Mouse (Mus musculus) neural tube, embryonic 15.5 days (tissue): ENCODE data around the gene Gm5269. TPM values are rescaled to one million over a fixed set of nuclear protein-coding genes. Genes with fewer than 3 reads are reported as not detected.

Experiments used
- ATAC-seq: fragments of 200-750 bp; cut with Nextera tagmentation; 2 replicates; pipeline ENCODE4 v1.8.0; 2017; ENCODE audit warnings: mild to moderate bottlenecking, moderate TSS enrichment, moderate library complexity; ENCODE audit not compliant: low FRiP score
- H3K27ac ChIP-seq: fragments of 300-500 bp; sonication (generic); replicated peaks from 2 replicates; pipeline ENCODE4 v1.5.1; 2015; ENCODE audit warnings: mild to moderate bottlenecking, inconsistent platforms
- H3K27me3 ChIP-seq: fragments of 300-500 bp; sonication (generic); replicated peaks from 2 replicates; pipeline ENCODE4 v1.6.1; 2015; ENCODE audit warnings: inconsistent platforms
- H3K36me3 ChIP-seq: fragments of 300-500 bp; sonication (generic); 2 replicates; pipeline ENCODE4 v1.6.1; 2015; ENCODE audit warnings: inconsistent platforms
- H3K4me1 ChIP-seq: fragments of 300-500 bp; sonication (generic); 2 replicates; pipeline ENCODE4 v1.6.1; 2015; ENCODE audit warnings: inconsistent platforms
- H3K4me2 ChIP-seq: fragments of 300-500 bp; sonication (generic); 2 replicates; pipeline ENCODE4 v1.6.1; 2015; ENCODE audit warnings: inconsistent platforms, mild to moderate bottlenecking, moderate library complexity
- H3K4me3 ChIP-seq: fragments of 300-500 bp; sonication (generic); replicated peaks from 2 replicates; pipeline ENCODE4 v1.5.1; 2015; ENCODE audit warnings: mild to moderate bottlenecking, inconsistent platforms
- H3K9ac ChIP-seq: fragments of 300-500 bp; sonication (generic); replicated peaks from 2 replicates; pipeline ENCODE4 v1.6.1; 2015; ENCODE audit warnings: mild to moderate bottlenecking, inconsistent platforms
- H3K9me3 ChIP-seq: fragments of 300-500 bp; sonication (generic); replicated peaks from 2 replicates; pipeline ENCODE4 v1.6.1; 2016; ENCODE audit warnings: inconsistent platforms
- WGBS: fragments of 180-500 bp; shearing (Covaris S2); methylation state at CpG from one replicate; pipeline ENCODE4 v1.1.7; 2015; ENCODE audit warnings: mixed read lengths; 5-methylcytosine and 5-hydroxymethylcytosine counted together
- polyA plus RNA-seq: library from polyadenylated mRNA; unstranded; fragments of >200 nt; fragmentation: Nextera tagmentation; extraction: Ambion mirVana; gene quantifications from 2 replicates; pipeline ENCODE4 v1.2.1, GENCODE M21; 2015

Gm5269 gene
- polyA plus RNA-seq, 1 experiment from 2014 or later, result not detected

DNA sequence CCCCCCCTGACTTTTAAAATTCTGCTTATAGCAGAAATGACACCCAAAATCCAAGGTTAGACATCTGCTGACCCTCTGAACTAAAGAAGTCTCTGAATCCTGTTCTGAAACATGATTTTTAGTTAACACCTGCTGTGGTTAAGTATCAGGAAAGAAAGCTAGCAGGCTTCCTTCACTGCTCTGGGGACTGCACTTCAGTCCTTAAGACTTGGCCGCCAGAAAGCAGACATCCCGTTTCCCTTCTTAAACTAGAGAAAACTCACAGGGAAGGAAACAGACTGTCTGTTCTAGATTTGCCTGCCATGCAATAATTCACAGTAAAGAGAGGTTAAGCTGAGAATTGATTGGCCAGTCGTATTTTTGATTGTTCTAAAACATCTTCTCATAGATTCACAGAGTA lies 26.1 kb upstream of the Gm5269 start:
- Histone ChIP-seq H3K4me3 (no peak overlapping the region), H3K9ac (no peak overlapping the region), H3K9me3 (no peaks in the 10 kb centered on the region), H3K27ac (no peak overlapping the region), H3K4me1 (no peaks in the 10 kb centered on the region), H3K36me3 (no peaks in the 10 kb centered on the region), H3K27me3 (no peaks in the 10 kb centered on the region), H3K4me2 (no peak overlapping the region)
- no peak for ATAC-seq
- 80% methylated on average over 3 of the region's 3 CpGs for WGBS

DNA sequence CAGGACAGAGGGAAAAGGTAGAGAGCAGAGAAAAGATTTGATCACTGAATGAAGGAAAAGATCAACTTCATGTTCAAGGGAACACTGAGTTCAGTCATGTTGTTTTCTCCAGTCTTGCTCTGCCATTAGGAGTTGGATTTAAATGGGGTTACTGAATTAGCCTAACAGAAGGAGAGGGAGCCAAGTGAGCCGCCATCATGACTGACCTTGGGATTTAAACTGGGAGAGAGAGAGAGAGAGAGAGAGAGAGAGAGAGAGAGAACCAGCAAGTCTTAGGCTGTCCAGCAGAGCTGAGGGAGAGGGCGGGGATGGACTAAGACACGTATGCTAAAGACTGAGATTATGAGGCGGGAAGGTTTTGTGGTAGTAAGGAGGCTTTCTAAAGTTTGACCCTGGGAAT lies 24.2 kb upstream of the Gm5269 start:
- Histone ChIP-seq H3K27ac (no peak overlapping the region), H3K4me1 (no peaks in the 10 kb centered on the region), H3K27me3 (no peaks in the 10 kb centered on the region), H3K9me3 (no peaks in the 10 kb centered on the region), H3K9ac (no peak overlapping the region), H3K36me3 (no peaks in the 10 kb centered on the region), H3K4me2 (no peak overlapping the region), H3K4me3 (no peak overlapping the region)
- no peak for ATAC-seq
- 87% methylated on average over 4 of the region's 4 CpGs for WGBS

DNA sequence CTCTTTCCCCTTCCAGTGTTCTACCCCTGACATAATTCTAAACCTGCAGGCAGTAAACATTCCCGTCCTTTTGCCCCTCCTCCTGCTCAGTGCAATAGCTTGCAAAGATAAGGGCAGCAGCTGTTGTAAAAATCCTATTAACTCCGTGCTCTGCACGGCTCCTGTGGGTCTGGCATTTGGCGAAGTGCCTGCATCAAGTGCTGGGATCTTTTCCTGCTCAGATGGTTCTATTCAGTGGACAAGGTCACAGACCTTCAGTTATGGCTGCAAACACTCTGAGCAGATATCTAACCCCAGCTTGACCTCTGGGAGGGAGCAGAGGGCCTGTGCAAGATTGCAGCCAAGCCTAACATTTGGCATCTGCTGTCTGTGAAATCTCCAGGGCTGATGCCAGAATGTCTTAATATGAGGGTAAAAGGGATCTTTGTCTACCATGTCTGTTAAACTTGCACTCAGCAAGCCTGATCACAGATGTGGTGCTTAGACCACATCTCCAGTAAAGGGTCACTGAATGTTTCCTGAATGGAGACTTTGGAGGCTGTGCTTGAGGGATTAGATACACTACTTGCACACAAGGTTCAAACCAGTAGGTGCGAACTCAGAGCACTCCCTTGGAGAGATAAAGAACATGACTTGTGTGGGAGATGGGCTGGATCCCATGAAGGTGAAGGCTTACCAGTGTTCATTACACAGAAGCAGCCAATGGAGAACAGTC lies 15.2 kb upstream of the Gm5269 start:
- peak; percentile 73; the same call in 1 of the 2 replicates for ATAC-seq
- Histone ChIP-seq H3K27ac (peak overlapping the region; percentile 41; the same call in 1 of the 2 replicates), H3K27me3 (no peaks in the 10 kb centered on the region), H3K4me1 (peaks cover 6% of the 10 kb centered on the region), H3K4me3 (no peak overlapping the region), H3K36me3 (no peaks in the 10 kb centered on the region), H3K4me2 (peak overlapping the region; percentile 15; the same call in 1 of the 2 replicates), H3K9ac (no peak overlapping the region), H3K9me3 (no peaks in the 10 kb centered on the region)
- whole genome bisulfite sequencing, result 18% methylated on average over 5 of the region's 5 CpGs

DNA sequence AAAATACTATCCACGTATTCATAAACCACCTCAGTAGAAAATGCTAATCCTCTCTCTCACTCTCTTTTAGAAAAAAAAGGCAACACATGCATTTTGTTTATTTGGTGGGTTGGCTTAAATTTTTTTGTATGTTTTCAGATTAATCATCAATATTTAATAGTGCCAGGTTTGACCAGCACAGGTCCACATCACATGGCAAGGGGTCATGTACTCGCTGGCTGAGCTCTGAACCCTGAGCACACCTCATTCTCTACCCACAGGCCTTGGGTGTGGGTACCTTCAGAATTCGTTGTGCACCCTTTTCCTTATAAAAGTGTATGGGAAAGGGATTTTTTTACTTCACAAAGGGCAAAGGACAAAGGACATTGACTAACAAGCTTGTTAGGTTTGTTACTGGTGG lies 14.1 kb upstream of the Gm5269 start:
- Histone ChIP-seq H3K4me3 (no peak overlapping the region), H3K4me1 (peaks cover 6% of the 10 kb centered on the region), H3K27ac (no peak overlapping the region), H3K9me3 (no peaks in the 10 kb centered on the region), H3K9ac (no peak overlapping the region), H3K4me2 (no peak overlapping the region), H3K36me3 (no peaks in the 10 kb centered on the region), H3K27me3 (no peaks in the 10 kb centered on the region)
- 88% methylated on average over 3 of the region's 3 CpGs for WGBS
- ATAC-seq, result no peak

DNA sequence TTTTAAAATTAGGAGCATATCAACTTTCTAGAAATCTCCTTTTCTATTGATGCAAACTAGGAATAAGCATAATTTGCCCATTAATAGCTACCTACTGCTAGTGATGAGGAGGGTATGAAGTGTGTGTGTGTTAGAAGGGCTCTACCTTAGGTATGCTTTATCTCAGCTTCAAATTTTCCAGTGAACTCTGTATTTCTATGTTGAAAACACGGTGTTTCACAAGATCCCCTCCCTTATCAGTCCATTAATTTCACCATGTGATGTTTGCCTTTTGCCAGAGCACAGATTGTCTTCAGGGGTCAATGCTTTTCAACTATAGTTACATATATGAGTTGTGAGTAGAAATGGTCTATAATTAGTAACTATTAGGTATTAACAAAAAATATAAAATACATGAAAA lies 8.0 kb upstream of the Gm5269 start:
- H3K4me1 ChIP-seq, result no peaks in the 10 kb centered on the region
- no peaks in the 10 kb centered on the region for H3K36me3 ChIP-seq

DNA sequence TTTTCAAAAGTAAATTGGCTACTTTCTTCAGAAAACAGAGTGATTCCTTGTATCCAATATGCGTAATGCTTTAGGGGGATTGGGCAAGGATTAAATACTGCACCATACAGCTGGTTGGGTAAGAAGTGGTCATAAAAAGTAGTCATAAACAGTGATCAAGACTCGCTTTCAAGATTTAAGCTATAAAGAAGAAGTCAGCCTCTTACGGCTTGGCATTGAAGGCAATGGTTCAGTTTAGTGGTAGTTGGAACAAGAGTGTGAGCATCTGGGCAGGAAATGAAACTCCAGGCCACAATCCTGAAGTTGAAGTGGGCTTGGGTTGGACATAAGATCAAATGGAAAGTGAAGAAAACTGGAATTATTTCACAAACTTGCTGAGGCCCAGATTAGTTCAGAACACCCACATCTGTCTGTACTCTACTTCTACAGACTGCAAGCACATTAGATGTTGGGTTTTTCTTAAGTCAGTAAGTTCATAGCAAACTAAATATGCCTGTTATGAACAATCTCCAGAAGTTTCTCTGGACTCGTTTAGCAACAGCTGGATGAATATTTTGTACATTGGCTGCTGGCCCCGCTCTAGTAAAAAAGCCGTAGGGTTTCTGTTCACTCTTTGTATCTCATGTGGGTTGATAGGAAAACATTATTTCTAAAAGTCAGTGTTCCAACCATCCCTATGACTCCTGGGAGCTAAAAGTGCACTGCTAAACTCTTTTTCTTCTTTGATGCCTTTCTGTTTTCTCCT lies 4.3 kb upstream of the Gm5269 start:
- no peaks in the 10 kb centered on the region for H3K27me3 ChIP-seq
- H3K9ac ChIP-seq, result no peak overlapping the region
- no peak for ATAC-seq
- WGBS, result 83% methylated on average over 6 of the region's 6 CpGs
- H3K4me2 ChIP-seq, result no peak overlapping the region
- H3K9me3 ChIP-seq, result no peaks in the 10 kb centered on the region
- H3K27ac ChIP-seq, result no peak overlapping the region
- H3K4me3 ChIP-seq, result no peak overlapping the region
- H3K36me3 ChIP-seq, result no peaks in the 10 kb centered on the region
- H3K4me1 ChIP-seq, result no peaks in the 10 kb centered on the region

More for the DNA sequence above, 8.0 kb upstream of the Gm5269 start:
- Histone ChIP-seq H3K9me3 (no peaks in the 10 kb centered on the region), H3K4me3 (no peak overlapping the region), H3K9ac (no peak overlapping the region), H3K27me3 (no peaks in the 10 kb centered on the region), H3K4me2 (no peak overlapping the region), H3K27ac (no peak overlapping the region)
- ATAC-seq, result no peak
- 37% methylated on average over 1 of the region's 1 CpGs for WGBS

DNA sequence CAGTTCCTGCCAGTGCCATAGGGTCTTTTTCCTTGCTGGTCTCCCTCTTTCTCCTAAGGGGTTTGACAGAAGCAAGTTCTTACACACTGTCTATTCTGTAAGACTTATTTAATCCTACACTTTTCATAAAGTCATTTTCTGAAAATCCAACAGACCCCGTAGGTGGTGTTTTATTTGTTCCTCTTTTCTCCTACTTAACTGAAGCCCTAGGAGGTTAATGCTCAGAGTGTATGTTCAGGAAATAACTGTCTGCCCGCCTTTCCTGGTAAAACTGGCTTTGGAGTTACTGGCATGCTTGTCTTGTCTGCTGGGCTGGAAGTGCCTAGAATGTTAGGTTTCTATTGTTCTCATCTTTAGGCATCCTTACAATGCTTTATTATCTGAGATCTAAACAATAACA lies 1.9 kb upstream of the Gm5269 start:
- Histone ChIP-seq H3K4me2 (no peak overlapping the region), H3K4me3 (no peak overlapping the region), H3K36me3 (no peaks in the 10 kb centered on the region), H3K27ac (no peak overlapping the region), H3K4me1 (no peaks in the 10 kb centered on the region), H3K27me3 (no peaks in the 10 kb centered on the region), H3K9me3 (no peaks in the 10 kb centered on the region), H3K9ac (no peak overlapping the region)
- ATAC-seq, result no peak
- 78% methylated on average over 2 of the region's 2 CpGs for WGBS

DNA sequence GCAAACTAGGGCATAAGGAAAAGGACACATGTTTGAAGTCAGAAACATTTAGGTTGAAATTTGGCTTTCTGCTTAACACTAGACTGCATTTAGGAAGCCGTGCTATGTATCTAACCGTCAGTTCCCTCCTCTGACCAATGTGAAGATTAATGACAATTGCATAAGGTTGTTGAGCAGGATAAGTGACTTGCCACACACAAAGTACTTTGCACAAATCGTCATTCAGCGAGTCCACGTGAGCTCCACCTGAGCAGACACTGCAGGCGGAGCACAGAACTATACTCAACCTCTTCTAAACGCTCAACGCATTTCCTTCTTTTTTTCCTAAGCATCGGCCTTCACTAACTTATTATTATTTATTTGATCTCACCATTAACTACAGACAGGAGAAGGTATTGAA lies 3.3 kb downstream of the Gm5269 start:
- H3K36me3 ChIP-seq, result no peaks in the 10 kb centered on the region
- 91% methylated on average over 9 of the region's 9 CpGs for WGBS
- no peak for ATAC-seq
- no peak overlapping the region for H3K4me3 ChIP-seq
- H3K9me3 ChIP-seq, result no peaks in the 10 kb centered on the region
- H3K27me3 ChIP-seq, result no peaks in the 10 kb centered on the region
- H3K4me1 ChIP-seq, result no peaks in the 10 kb centered on the region
- no peak overlapping the region for H3K4me2 ChIP-seq
- no peak overlapping the region for H3K9ac ChIP-seq
- H3K27ac ChIP-seq, result no peak overlapping the region

DNA sequence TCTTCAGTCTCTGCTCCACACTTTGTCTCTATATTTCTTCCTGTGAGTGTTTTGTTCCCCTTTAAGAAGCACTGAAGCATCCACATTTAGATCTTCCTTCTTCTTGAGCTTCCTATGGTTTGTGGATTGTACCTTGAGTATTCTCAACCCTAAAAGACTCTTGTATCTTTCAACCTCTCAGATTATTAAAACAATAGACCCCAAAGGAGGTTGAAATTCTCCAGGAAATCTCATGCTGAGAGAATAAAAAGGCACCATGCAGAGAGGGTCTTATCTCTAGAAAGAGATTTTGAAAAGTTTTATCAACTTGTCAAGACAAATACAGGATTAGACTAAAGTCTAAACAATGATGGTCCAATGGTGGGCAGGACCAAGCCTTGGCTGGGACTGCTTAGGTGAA lies 6.7 kb downstream of the Gm5269 start:
- Histone ChIP-seq H3K27ac (no peak overlapping the region), H3K36me3 (no peaks in the 10 kb centered on the region), H3K9me3 (no peaks in the 10 kb centered on the region), H3K4me3 (no peak overlapping the region), H3K4me2 (no peak overlapping the region), H3K27me3 (no peaks in the 10 kb centered on the region), H3K9ac (no peak overlapping the region), H3K4me1 (no peaks in the 10 kb centered on the region)
- ATAC-seq, result no peak

DNA sequence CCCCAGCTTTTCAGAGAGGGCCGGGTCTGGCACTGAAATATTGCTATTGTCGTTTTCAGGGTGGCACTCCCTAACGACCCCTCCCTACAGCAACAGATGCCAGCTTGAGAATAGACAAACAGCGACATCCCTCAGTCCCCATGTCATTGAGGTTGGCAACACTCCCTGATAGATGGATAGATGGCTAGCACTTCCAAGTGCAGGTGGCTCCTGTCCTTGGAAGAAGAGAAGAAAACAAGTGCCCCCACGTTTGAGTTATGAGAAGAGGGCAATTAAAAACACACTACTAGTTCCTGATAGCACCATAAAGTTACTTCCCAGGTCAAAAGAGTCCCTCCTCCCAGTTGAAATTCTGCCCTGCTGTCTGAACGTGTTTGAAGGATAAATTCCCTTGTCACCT lies 8.0 kb downstream of the Gm5269 start:
- Histone ChIP-seq H3K36me3 (no peaks in the 10 kb centered on the region), H3K27me3 (no peaks in the 10 kb centered on the region), H3K9ac (no peak overlapping the region), H3K4me1 (no peaks in the 10 kb centered on the region), H3K9me3 (no peaks in the 10 kb centered on the region), H3K27ac (no peak overlapping the region), H3K4me2 (no peak overlapping the region), H3K4me3 (no peak overlapping the region)
- ATAC-seq, result no peak
- 24% methylated on average over 6 of the region's 6 CpGs for WGBS

DNA sequence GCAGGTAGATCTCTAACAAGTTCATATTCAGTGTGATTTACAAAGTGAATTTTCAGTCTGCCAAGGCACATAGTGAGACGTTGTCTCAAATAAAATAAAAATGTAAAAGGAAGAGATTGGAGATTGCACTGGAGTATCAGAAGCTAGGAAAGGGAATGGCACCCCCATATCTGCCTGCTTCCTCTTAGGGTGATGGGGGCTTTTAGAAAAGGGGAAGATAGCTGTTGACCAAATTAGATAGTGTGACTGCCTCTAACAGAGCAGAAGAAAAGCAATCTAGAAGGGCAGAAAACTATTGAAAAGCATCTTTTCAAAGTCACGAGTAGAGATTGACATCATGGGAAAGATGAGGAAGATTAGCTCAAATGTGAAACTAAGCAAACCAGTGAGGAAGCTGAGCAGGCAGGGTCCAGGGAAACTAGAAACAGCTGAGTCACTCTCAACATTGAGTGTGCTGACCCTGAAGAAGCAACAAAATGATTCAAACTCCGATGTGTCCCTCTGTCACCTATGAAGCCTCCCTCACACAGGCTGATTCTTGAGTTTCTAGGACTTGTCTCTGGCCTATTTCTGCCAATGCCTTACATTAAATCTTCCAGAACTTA lies 8.7 kb downstream of the Gm5269 start:
- no peak overlapping the region for H3K9ac ChIP-seq
- H3K4me3 ChIP-seq, result no peak overlapping the region
- H3K9me3 ChIP-seq, result no peaks in the 10 kb centered on the region
- no peak overlapping the region for H3K27ac ChIP-seq
- H3K4me2 ChIP-seq, result no peak overlapping the region
- H3K36me3 ChIP-seq, result no peaks in the 10 kb centered on the region
- 77% methylated on average over 3 of the region's 3 CpGs for WGBS
- ATAC-seq, result no peak
- no peaks in the 10 kb centered on the region for H3K27me3 ChIP-seq
- H3K4me1 ChIP-seq, result no peaks in the 10 kb centered on the region

DNA sequence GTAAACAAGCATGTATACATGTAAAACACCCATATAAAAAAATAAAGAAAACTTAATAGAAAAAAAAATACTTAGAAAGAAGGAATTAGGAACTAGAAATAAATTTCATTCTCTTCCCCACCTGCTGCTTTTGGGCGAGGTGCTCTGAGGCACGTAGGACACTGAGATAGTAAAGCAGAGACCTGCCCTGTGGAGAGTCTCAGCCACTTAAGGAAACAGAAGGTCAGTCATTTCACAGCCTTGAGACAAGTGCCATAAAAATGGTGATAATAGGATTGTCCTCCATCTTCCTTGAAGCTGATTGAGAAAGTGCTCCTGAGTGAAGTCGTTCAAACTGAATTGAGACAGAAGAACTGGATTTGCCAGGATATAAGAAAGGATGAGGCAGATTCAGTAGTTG lies 12.6 kb downstream of the Gm5269 start:
- H3K4me2 ChIP-seq, result no peak overlapping the region
- H3K27ac ChIP-seq, result no peak overlapping the region
- no peak overlapping the region for H3K4me3 ChIP-seq
- ATAC-seq, result no peak
- 58% methylated on average over 3 of the region's 3 CpGs for WGBS
- H3K9me3 ChIP-seq, result no peaks in the 10 kb centered on the region
- no peak overlapping the region for H3K9ac ChIP-seq
- no peaks in the 10 kb centered on the region for H3K4me1 ChIP-seq
- H3K36me3 ChIP-seq, result no peaks in the 10 kb centered on the region
- no peaks in the 10 kb centered on the region for H3K27me3 ChIP-seq
